10 mouse cellular contexts compared by ENCODE assay signal in the genomic region with DNA sequence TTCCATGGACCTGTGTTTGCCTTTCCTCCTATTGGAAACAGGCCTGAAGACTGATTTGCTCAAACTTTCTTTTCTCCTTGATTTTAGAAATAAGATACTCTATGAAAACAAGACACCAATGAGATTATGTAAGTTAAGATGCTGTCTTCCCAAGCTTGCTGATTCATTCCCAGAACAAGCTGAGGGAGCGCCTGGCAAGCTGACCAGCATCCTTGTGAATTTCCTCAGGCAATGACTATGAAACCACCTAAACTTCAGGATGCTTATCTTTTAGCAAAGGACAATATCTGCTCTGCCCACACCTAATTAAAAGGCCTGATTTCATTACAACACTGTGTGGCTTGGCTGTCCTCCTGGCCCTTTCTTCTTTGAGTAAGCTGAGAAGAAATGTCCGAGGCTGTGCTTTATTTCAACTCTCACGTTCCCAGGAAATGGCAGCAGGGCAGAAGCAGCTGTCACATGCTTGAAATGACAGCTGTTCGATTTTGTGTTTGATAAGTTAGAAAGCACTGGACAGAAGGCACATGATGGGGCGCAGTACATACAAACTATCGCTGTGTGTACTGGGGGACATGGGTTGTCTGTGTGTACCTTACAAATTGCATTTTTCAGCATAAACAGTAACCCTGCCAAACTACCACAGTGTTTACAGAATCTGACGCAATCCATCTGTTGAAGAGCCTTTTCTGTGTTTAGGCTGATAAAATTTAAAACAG. TPM values are rescaled to one million over a fixed set of nuclear protein-coding genes. Genes with fewer than 3 reads are reported as not detected.
DNase-seq lines count a peak whose midpoint lies in the region; ATAC-seq lines count a peak whose summit lies in the region.
"Had no signal": no experiment of that assay in that cellular context is flagged by ENCODE, and none has a peak within 500 bp of the region (broad histone marks: within the 10 kb centered on the region; RNA-seq: fewer than 3 reads in every experiment).

No protein-coding gene starts in this region.

- no peak overlapping the region for H3K9ac ChIP-seq in lung, embryonic 15.5 days

- H3K4me1 ChIP-seq in lung, embryonic 15.5 days = peaks cover 8% of the 10 kb centered on the region; the same call in 1 of the 2 replicates

- no peak for DNase-seq in frontal cortex, postnatal 10 days (ENCODE audit: low spot score in 2 of 2)
- DNase-seq in urinary bladder, postnatal 14 days (ENCODE audit: low spot score) = peak; percentile 57
- DNase-seq in urinary bladder, postnatal 10 days (ENCODE audit: low spot score) = no peak
- DNase-seq in embryo, embryonic 9.5 days (ENCODE audit: extremely low spot score) = no peak
- no peak for DNase-seq in retina, postnatal 1 day
- DNase-seq: cerebellum, adult 18-20 months had no signal

- no peaks in the 10 kb centered on the region for H3K27me3 ChIP-seq in lung, embryonic 15.5 days

- H3K9me3 ChIP-seq in lung, embryonic 15.5 days = no peaks in the 10 kb centered on the region

- H3K4me2 ChIP-seq in lung, embryonic 15.5 days = no peak overlapping the region

- ATAC-seq in frontal cortex, adult (ENCODE audit: low TSS enrichment) = peak; percentile 90
- ATAC-seq in lung, embryonic 15.5 days (ENCODE audit: borderline replicate concordance, extremely low read depth, low FRiP score, low TSS enrichment) = peak; percentile 99
- ATAC-seq in cerebellum, adult (ENCODE audit: insufficient number of reproducible peaks, low FRiP score, low TSS enrichment) = no peak

- H3K36me3 ChIP-seq in lung, embryonic 15.5 days = no peaks in the 10 kb centered on the region

- H3K27ac ChIP-seq in lung, embryonic 15.5 days = peak overlapping the region; percentile 53; the same call in 1 of the 2 replicates

- no peak overlapping the region for H3K4me3 ChIP-seq in lung, embryonic 15.5 days

- WGBS in lung, embryonic 15.5 days = 31% methylated on average over 7 of the region's 7 CpGs

RNA-seq across cellular contexts. Expression of a gene that starts 30.3 kb away (rescaled TPM):
- not detected in 2 replicates for polyA plus RNA-seq in lung, embryonic 15.5 days (2015; fragmentation: Nextera tagmentation; extraction: Ambion mirVana)
- polyA plus RNA-seq: heart, embryonic 16.5 days had no signal
